Mouse (Mus musculus): ENCODE data around the gene Tnnt3. TPM values are rescaled to one million over a fixed set of nuclear protein-coding genes. Genes with fewer than 3 reads are reported as not detected.

Tnnt3 gene
- polyA plus RNA-seq, 1 experiment, result 1.6 TPM

- no peak for DNase-seq (ENCODE audit: low read depth in 1 of 2, low spot score in 2 of 2)
- H3K27me3 ChIP-seq (ENCODE audit: control insufficient read depth, insufficient read depth, low read length), result no peaks in the 10 kb centered on the region
- H3K36me3 ChIP-seq (ENCODE audit: control insufficient read depth, insufficient read depth, low read length), result peaks cover 9% of the 10 kb centered on the region
- no peak overlapping the region for H3K27ac ChIP-seq (ENCODE audit: insufficient read depth, low read length)
- no peak for TF ChIP-seq CTCF (IDR thresholded peaks at IDR 0.05; ENCODE audit: extremely low read depth, insufficient read depth, insufficient read length, insufficient replicate concordance)
- no peak for TF ChIP-seq POLR2A (IDR thresholded peaks at IDR 0.05; ENCODE audit: low read depth, low read length)
- 94% methylated on average over 3 of the region's 3 CpGs for WGBS
- H3K4me1 ChIP-seq (ENCODE audit: control insufficient read depth, insufficient read depth, insufficient read length), result no peaks in the 10 kb centered on the region; the same call in 1 of the 2 replicates
- no peak overlapping the region for H3K4me3 ChIP-seq (ENCODE audit: extremely low read depth, insufficient read depth, insufficient read length)
Observed at GRCm38 (mm10) chr7:142479886-142480285, 18.8 kb upstream of the Tnnt3 start.

- no peaks in the 10 kb centered on the region for H3K27me3 ChIP-seq (ENCODE audit: control insufficient read depth, insufficient read depth, low read length)
- DNase-seq (ENCODE audit: low read depth in 1 of 2, low spot score in 2 of 2), result no peak
- H3K4me1 ChIP-seq (ENCODE audit: control insufficient read depth, insufficient read depth, insufficient read length), result no peaks in the 10 kb centered on the region; the same call in 1 of the 2 replicates
- peaks cover 16% of the 10 kb centered on the region for H3K36me3 ChIP-seq (ENCODE audit: control insufficient read depth, insufficient read depth, low read length)
- 65% methylated on average over 3 of the region's 3 CpGs for WGBS
- TF ChIP-seq CTCF (IDR thresholded peaks at IDR 0.05; ENCODE audit: extremely low read depth, insufficient read depth, insufficient read length, insufficient replicate concordance), result no peak
- H3K4me3 ChIP-seq (ENCODE audit: extremely low read depth, insufficient read depth, insufficient read length), result no peak overlapping the region
- H3K27ac ChIP-seq (ENCODE audit: insufficient read depth, low read length), result no peak overlapping the region
Observed at GRCm38 (mm10) chr7:142480661-142481060, 18.0 kb upstream of the Tnnt3 start.

GRCm38 (mm10) chr7:142481186-142481567 lies 17.5 kb upstream of the Tnnt3 start:
- Histone ChIP-seq H3K4me3 (ENCODE audit: extremely low read depth, insufficient read depth, insufficient read length) (no peak overlapping the region), H3K4me1 (ENCODE audit: control insufficient read depth, insufficient read depth, insufficient read length) (no peaks in the 10 kb centered on the region; the same call in 1 of the 2 replicates), H3K27ac (ENCODE audit: insufficient read depth, low read length) (no peak overlapping the region), H3K36me3 (ENCODE audit: control insufficient read depth, insufficient read depth, low read length) (peaks cover 22% of the 10 kb centered on the region), H3K27me3 (ENCODE audit: control insufficient read depth, insufficient read depth, low read length) (no peaks in the 10 kb centered on the region)
- no peak for DNase-seq (ENCODE audit: low read depth in 1 of 2, low spot score in 2 of 2)
- WGBS, result 26% methylated on average over 5 of the region's 5 CpGs
- TF ChIP-seq POLR2A (IDR thresholded peaks at IDR 0.05; ENCODE audit: low read depth, low read length) (no peak), CTCF (IDR thresholded peaks at IDR 0.05; ENCODE audit: extremely low read depth, insufficient read depth, insufficient read length, insufficient replicate concordance) (peak; percentile 52; the same call in 1 of the 2 replicates)

- H3K4me1 ChIP-seq (ENCODE audit: control insufficient read depth, insufficient read depth, insufficient read length), result no peaks in the 10 kb centered on the region; the same call in 1 of the 2 replicates
- H3K27me3 ChIP-seq (ENCODE audit: control insufficient read depth, insufficient read depth, low read length), result no peaks in the 10 kb centered on the region
- H3K36me3 ChIP-seq (ENCODE audit: control insufficient read depth, insufficient read depth, low read length), result peaks cover 26% of the 10 kb centered on the region
- DNase-seq (ENCODE audit: low read depth in 1 of 2, low spot score in 2 of 2), result no peak
- H3K27ac ChIP-seq (ENCODE audit: insufficient read depth, low read length), result no peak overlapping the region
- WGBS, result 35% methylated on average over 22 of the region's 22 CpGs
- no peak overlapping the region for H3K4me3 ChIP-seq (ENCODE audit: extremely low read depth, insufficient read depth, insufficient read length)
- TF ChIP-seq POLR2A (IDR thresholded peaks at IDR 0.05; ENCODE audit: low read depth, low read length), result no peak
- no peak for TF ChIP-seq CTCF (IDR thresholded peaks at IDR 0.05; ENCODE audit: extremely low read depth, insufficient read depth, insufficient read length, insufficient replicate concordance)
Observed at GRCm38 (mm10) chr7:142481568-142482255, 16.9 kb upstream of the Tnnt3 start.

- TF ChIP-seq CTCF (IDR thresholded peaks at IDR 0.05; ENCODE audit: extremely low read depth, insufficient read depth, insufficient read length, insufficient replicate concordance) (no peak), POLR2A (IDR thresholded peaks at IDR 0.05; ENCODE audit: low read depth, low read length) (no peak)
- Histone ChIP-seq H3K4me3 (ENCODE audit: extremely low read depth, insufficient read depth, insufficient read length) (no peak overlapping the region), H3K36me3 (ENCODE audit: control insufficient read depth, insufficient read depth, low read length) (peaks cover 31% of the 10 kb centered on the region), H3K27ac (ENCODE audit: insufficient read depth, low read length) (no peak overlapping the region), H3K27me3 (ENCODE audit: control insufficient read depth, insufficient read depth, low read length) (no peaks in the 10 kb centered on the region), H3K4me1 (ENCODE audit: control insufficient read depth, insufficient read depth, insufficient read length) (no peaks in the 10 kb centered on the region; the same call in 1 of the 2 replicates)
- DNase-seq (ENCODE audit: low read depth in 1 of 2, low spot score in 2 of 2), result no peak
- WGBS, result 65% methylated on average over 6 of the region's 6 CpGs
Observed at GRCm38 (mm10) chr7:142482256-142482609, 16.4 kb upstream of the Tnnt3 start.

- DNase-seq (ENCODE audit: low read depth in 1 of 2, low spot score in 2 of 2), result no peak
- H3K36me3 ChIP-seq (ENCODE audit: control insufficient read depth, insufficient read depth, low read length), result peaks cover 39% of the 10 kb centered on the region
- no peaks in the 10 kb centered on the region; the same call in 1 of the 2 replicates for H3K4me1 ChIP-seq (ENCODE audit: control insufficient read depth, insufficient read depth, insufficient read length)
- no peak overlapping the region for H3K27ac ChIP-seq (ENCODE audit: insufficient read depth, low read length)
- 82% methylated on average over 11 of the region's 11 CpGs for WGBS
- no peaks in the 10 kb centered on the region for H3K27me3 ChIP-seq (ENCODE audit: control insufficient read depth, insufficient read depth, low read length)
- TF ChIP-seq CTCF (IDR thresholded peaks at IDR 0.05; ENCODE audit: extremely low read depth, insufficient read depth, insufficient read length, insufficient replicate concordance) (no peak), POLR2A (IDR thresholded peaks at IDR 0.05; ENCODE audit: low read depth, low read length) (no peak)
- H3K4me3 ChIP-seq (ENCODE audit: extremely low read depth, insufficient read depth, insufficient read length), result no peak overlapping the region
Observed at GRCm38 (mm10) chr7:142483136-142483535, 15.5 kb upstream of the Tnnt3 start.

- Histone ChIP-seq H3K27me3 (ENCODE audit: control insufficient read depth, insufficient read depth, low read length) (no peaks in the 10 kb centered on the region), H3K4me1 (ENCODE audit: control insufficient read depth, insufficient read depth, insufficient read length) (no peaks in the 10 kb centered on the region; the same call in 1 of the 2 replicates), H3K27ac (ENCODE audit: insufficient read depth, low read length) (no peak overlapping the region), H3K4me3 (ENCODE audit: extremely low read depth, insufficient read depth, insufficient read length) (no peak overlapping the region), H3K36me3 (ENCODE audit: control insufficient read depth, insufficient read depth, low read length) (peaks cover 55% of the 10 kb centered on the region)
- WGBS, result 86% methylated on average over 12 of the region's 12 CpGs
- no peak for DNase-seq (ENCODE audit: low read depth in 1 of 2, low spot score in 2 of 2)
- no peak for TF ChIP-seq POLR2A (IDR thresholded peaks at IDR 0.05; ENCODE audit: low read depth, low read length)
- TF ChIP-seq CTCF (IDR thresholded peaks at IDR 0.05; ENCODE audit: extremely low read depth, insufficient read depth, insufficient read length, insufficient replicate concordance), result no peak
Observed at GRCm38 (mm10) chr7:142484780-142485179, 13.9 kb upstream of the Tnnt3 start.
